Mouse (Mus musculus) myocyte (in vitro differentiated cells): ENCODE data around the gene Ms4a4b.

Experiments used
- E2F4 ChIP-seq: IDR thresholded peaks from one replicate; pipeline ENCODE4 v1.6.1; 2011; ENCODE audit warnings: mild to moderate bottlenecking, control low read depth, moderate library complexity; ENCODE audit not compliant: insufficient read depth
- MAX ChIP-seq: IDR thresholded peaks from one replicate; pipeline ENCODE4 v1.6.1; 2011; ENCODE audit warnings: low read depth, mild to moderate bottlenecking, control low read depth
- POLR2A ChIP-seq: IDR thresholded peaks from one replicate; pipeline ENCODE4 v1.6.1; 2011; ENCODE audit warnings: low read depth, mild to moderate bottlenecking, control low read depth, moderate library complexity; ENCODE audit not compliant: insufficient read length
- POLR2AphosphoS2 ChIP-seq: IDR thresholded peaks from one replicate; pipeline ENCODE4 v1.6.1; 2011; ENCODE audit warnings: low read depth, control low read depth; ENCODE audit not compliant: insufficient read length
- SRF ChIP-seq: IDR thresholded peaks from one replicate; pipeline ENCODE4 v1.6.1; 2011; ENCODE audit warnings: low read depth; ENCODE audit not compliant: control insufficient read depth, insufficient read length
- TCF12 ChIP-seq: IDR thresholded peaks from one replicate; pipeline ENCODE4 v1.6.1; 2011; ENCODE audit warnings: mild to moderate bottlenecking, control low read depth; ENCODE audit not compliant: poor library complexity, insufficient read depth, severe bottlenecking
- TCF3 ChIP-seq: IDR thresholded peaks from one replicate; pipeline ENCODE4 v1.6.1; 2011; ENCODE audit warnings: low read depth, control low read depth; ENCODE audit not compliant: insufficient read length

DNA sequence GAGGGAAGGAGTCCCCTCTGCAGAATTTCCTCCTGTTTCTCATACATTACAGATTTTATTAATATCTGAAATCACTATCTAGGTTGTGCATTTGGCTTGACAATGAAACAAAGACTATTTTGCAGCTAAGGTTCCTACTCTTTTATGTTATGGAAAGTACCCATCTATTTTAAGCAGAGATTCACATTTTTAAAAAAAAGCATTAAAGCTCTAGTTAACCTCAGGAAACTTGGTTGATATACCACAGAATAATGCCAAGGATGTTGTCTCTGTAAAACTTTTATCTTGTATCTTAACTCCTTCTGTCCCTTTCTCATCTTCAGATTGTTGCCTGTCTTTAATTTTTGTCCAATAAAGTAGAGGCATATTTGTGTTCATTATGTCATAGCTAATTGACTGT lies 47.6 kb upstream of the Ms4a4b start:
- TF ChIP-seq E2F4 (no peak), POLR2A (no peak), TCF12 (no peak), MAX (no peak), POLR2AphosphoS2 (no peak), SRF (no peak), TCF3 (no peak)
